Mouse (Mus musculus) right cerebral cortex, postnatal 4 days (tissue): ENCODE measurements around the gene Ptprr.

ENCODE experiments used
- DNase-seq: peaks from one replicate; pipeline ENCODE4 v3.0.0-alpha.2; 2022

Ptprr gene

DNA sequence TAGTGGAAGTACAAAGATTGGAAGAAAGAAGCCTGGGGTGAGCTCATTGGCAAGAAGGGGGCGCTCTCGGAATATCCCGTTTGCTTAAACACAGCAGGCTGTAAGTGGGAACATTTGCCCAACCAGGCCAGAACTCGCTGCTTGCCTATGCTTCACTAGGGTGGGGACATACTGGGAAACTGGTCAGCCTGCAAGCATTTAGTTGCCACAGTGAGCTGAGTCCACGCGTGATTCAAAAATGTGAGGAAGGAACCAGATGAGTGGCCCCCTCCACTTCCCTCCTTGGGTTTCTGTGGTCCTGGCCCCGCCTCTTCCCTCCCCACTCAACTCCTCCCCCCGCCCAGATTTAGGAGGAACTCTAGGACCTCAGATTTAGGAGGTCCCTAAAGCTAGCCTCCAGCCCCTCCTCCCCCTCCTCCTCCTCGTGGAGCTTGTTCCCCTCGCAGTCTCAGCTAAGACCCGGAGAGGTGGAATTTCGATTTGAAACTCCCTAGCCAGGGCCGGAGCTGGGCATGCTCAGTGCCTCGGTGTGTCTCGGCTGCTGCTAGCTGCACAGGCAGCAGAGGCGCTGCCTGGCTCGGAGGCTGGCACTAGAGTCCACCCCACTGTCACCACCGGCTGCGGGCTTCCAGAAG is at the start of gene Ptprr:
Gene Ptprr, plus strand, starts transcription at position 369 of the 635 bp plus-strand sequence.
- DNase-seq, result peak; percentile 79

DNA sequence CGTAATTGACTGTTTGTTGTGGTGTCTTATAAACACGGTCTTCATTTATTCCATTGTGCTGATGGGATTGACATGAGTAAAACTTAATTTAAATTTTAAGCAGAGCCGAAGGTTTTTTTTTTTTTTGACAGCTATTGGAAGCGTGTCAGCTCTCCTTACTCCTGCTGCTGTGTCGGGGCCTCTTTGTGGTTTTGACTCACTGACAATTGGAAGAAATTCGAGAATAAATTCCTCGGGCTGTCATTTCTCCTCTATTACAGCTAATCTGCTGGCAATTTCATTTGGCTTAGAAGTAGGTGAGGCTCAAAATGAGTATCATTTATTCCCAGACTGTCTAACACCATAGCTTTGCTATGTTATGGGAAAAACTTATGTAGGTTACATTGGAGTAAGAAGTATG is 41.7 kb upstream of the Ptprr start:
- DNase-seq, result no peak

DNA sequence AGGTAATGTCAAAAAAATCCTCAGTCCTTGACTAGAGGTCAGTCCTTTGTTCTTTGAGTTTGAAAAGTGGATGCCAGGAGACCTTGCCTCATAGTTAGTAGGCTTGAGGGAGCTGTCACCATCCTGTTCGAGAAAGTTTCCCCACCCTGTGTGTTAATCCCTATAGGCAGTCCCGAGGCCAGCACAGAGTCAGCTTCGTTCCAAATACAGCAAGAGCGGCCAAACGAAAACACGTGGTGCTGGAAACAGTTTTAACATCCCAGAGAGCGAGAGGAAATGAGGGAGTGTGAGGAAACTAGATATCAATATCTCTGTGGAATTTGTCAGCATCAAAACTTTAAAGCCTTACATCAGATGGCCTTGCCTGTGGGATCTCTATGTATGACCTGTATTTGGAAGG is 39.0 kb upstream of the Ptprr start:
- no peak for DNase-seq

DNA sequence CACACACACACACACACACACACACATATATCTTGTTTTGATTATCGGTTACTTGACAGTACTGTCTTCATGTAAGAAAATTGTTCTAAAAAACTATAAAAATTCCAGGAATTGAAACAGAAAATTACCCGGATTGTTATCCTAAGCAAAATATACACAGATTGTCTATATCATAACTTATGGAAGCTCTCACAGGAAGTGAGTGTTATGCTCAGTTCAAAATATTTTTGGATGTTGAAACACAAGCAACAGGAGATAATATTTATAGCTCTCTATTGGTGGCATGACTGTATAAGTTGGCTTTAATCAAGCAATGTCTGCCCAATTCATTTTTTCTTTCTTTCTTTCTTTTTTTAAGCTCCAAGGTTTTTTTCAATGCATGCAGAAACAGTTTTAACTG is 38.0 kb upstream of the Ptprr start:
- DNase-seq, result no peak

DNA sequence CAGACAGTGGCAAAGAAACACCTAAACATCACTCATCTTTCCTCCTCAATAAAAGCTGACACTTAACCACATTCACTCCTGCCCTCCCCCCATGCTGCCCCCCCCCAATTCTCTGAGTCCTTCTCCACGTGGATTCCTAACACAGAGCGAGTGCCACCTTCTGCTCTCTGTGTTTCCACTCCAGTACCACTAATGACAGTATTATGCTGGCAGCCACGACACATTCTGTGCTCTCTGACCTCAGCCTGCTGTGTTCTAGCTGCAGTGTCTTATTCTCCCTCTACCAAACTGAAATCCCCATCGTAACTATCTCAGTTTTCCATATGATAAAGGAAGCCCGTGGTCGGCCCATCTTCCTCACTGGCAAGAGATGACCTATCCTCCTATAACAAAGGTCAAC is 33.7 kb upstream of the Ptprr start:
- no peak for DNase-seq

DNA sequence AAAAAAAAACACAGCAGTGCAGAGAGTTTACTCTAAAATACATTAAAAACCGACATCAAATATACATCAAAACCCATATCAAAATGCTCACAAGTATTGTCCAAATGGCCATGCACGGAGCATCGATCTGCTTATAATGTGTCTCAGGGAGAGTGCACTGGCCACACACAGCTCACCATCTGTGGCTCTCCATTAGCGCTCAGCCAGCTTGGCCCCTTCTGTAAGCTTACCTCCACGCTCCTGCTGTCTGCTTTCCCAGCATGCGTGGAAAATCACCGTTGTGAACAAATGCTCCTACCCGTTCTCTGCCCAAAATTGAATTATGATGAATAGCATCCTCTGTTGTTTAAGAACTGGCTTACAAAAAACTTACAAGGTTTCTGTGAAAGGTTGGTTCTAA is 16.2 kb upstream of the Ptprr start:
- DNase-seq, result no peak

DNA sequence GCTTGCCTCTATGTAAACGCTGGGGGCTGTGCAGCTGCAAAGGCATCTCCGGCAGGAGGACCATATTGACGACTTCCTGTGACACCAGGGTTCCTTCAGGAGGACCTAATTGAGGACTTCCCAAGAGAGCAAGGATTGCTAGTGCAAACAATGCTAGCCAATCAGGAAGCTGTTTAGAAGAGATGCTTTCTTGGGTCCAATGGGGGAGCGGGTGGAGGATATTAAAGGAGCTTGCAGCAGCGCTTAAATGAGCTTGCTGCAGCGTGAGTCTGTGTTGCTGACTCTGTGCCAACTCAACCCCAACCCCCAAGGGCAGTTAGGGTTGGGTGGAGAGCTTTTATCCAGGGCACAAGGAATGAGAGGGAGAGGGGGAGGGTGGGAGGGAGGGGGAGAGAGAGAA is 11.3 kb upstream of the Ptprr start:
- no peak for DNase-seq

DNA sequence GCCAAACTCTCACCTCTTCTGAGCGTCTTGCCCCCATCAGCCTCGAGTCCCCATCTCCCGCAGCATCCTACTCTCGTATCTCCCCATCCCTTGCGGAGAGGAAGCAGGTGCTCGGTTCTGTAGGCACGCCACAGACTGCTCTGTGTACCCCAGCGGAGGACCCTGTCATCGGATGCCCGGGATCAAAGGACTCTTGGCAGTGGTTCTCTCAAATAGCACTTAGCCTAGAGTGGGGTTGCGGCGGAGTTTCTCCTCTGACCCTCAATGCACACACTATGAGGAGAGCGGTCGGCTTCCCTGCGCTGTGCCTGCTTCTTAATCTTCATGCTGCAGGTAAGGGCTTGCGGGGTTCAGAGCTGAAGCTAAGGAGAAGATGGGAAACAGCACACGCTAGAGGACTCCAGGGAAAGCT is 473 bp downstream of the Ptprr start:
- DNase-seq, result no peak

DNA sequence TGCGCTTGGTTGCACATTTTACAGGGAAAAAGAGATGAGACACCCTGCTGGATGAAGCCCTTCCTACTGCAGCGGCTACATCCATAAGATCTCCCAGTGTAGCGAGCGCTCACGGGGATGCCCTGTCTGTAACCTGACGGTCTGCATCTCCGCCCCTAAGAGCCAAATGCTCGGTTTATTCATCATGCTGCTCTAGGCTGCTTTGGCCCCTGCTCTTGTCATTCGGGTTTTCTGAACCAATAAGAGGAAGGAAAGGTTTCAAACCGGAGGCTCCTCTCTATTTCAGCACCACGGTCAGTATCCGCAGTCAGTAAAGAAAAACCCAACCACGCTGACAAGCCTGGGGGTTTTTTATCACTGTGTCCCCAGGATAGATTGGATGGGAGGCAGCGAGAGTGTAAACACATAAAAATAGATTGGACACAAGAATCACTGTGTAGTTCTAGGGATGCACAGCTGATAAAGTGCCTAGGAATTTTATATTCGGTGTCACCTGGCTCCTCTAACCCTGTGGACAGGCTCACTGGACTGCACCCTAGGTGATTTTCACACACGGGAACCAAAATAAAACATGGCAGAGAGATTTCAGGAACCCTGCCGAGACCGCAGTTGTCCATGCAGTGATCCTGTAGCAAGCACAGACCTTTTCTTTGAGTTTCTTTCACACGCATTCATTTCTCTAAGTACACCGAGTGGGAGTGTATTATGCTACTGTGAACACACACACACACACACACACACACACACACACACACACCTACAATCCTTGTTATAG is 1.3 kb downstream of the Ptprr start:
- peak; percentile 42 for DNase-seq

DNA sequence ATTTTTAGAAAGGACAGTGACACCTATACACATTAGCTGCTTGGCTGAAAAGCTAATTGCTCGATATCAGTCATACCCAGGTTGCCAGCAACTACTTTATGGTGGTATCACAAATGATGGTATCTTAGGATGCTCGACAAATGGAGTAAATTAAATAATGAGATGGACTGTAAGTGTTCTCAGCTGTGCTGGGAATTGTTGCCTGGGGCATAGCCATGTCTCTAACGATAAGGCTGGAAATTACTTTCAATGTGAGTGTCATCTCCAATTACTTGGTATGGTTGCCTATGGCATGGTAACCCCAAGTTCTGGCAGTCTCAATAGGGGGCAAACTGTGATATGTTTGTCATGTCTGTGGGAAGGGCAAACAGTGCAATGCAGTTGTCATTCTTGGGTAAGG is 3.1 kb downstream of the Ptprr start:
- DNase-seq, result no peak

DNA sequence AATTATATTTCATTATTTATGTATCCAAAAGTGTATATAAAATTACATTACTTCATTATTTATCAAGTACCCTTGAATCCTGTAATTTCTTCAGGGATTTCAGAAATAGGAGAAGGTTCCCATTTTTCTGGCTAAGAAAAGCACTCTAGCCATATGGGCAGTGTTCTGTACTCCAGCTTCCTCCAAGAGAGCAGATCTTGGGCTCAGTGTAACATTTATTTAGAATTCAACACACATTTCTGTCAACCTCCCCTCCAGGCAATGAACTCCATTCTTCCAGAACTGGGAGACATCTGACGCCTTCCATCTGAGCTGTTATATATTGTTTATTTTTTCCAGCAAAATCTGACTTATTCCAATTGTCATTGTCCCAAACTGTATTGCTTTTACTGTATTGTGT is 20.1 kb downstream of the Ptprr start:
- no peak for DNase-seq

DNA sequence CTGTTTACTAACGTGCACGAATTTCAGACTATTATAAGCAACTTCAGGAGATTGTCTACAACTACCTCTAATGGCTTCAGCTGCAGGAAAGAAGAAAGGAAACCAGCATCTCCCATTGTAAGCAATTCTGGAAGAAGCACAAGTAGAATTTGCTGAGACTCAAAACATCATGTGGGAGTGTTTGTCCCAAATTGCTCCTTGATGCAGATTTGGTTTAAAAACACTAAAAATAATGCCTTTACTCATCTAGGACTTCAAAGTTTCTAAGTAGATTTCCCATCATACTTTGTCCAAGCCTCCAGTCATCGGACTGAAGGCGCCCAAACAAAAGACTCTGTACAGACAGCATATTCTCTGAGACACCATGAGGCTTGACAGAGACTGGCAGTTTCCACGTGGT is 57.9 kb downstream of the Ptprr start:
- no peak for DNase-seq

DNA sequence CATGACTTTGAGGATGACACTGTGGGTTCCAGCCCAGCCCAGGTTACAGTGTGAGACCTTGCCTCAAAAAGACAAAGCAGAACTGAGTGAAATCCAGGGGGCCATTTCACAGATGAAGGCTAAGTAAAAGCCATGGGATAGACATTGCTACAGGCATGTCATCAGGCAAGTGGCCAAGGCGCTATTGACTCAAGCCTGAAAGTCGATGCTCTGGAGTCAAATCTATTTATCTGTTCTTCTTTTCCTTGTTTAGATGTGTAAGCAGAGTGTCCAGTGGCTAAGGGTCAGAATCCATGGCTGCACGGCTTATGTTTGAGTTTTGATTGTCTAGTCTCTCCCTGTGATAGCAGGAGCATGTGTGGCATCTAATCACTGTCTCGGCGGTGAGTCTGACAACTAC is 60.6 kb downstream of the Ptprr start:
- DNase-seq, result no peak

DNA sequence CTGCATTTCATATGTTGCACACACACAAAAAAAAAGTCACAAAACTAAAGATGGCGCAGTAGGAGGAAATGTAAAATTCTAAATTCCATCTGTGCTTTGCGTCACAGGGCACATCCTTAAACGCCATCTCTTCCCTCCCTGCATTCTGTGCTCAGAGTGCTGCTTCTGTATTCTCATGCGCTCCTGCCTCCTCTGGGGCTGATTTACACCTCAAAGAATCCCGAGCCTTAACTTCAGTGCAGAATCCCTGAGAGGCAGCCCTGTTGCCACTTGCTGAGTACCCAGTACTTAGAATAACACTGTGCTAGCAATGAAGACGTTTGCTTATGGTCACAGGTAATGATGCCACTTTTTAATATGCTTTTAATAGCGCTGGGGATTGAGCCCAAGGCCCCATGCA is 61.4 kb downstream of the Ptprr start:
- DNase-seq, result no peak

DNA sequence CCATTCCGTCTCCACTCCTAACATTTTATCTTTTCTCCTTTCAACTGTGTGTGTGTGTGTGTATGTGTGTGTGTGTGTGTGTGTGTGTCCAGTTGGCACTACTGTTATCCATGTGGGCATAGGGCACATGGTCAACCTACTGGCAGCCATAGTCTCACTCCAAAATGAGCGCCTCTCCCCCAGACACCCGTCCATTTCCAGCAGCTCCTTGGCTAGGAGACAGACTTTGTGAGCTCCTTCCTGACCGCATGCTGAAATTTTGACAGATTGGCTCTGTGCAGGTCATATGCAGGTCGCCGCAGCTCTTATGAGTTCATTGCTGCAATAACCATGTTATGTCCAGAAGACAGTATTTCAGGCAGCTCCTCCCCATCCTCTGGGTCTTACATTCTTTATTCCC is 62.8 kb downstream of the Ptprr start:
- DNase-seq, result no peak

DNA sequence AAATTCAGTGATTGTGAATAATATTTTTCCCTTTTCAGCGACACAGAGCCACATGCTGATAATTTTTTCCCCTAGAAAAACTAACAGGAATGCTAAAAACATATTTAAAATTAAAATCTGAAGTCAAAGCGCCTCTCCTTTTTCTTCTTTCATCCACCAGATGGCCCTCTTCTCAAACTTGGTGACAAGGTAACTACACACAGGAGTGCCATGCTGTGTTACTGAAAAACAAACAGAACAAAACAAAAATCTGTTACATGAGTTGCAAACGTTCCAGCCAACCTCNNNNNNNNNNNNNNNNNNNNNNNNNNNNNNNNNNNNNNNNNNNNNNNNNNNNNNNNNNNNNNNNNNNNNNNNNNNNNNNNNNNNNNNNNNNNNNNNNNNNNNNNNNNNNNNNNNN is 66.0 kb downstream of the Ptprr start:
- DNase-seq, result no peak

DNA sequence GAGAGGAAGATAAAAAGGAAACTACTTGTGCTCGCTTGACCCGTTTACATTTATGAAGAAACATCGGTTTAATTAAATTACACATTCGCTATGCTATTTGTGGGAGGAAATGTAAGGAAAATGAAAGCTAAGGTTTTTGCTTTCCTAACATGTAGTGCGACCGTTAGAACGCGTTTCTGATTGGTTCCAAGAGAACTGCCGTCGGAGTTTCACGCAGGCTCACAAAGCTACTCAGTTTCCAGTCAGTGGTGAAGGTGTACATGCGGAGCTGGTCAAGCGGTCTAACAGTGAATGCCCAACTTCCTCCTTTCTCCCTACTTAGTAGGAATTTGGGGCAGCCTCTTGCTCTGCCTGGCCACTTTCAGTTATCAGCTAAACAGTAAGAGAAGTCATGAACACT is 78.5 kb downstream of the Ptprr start:
- no peak for DNase-seq

DNA sequence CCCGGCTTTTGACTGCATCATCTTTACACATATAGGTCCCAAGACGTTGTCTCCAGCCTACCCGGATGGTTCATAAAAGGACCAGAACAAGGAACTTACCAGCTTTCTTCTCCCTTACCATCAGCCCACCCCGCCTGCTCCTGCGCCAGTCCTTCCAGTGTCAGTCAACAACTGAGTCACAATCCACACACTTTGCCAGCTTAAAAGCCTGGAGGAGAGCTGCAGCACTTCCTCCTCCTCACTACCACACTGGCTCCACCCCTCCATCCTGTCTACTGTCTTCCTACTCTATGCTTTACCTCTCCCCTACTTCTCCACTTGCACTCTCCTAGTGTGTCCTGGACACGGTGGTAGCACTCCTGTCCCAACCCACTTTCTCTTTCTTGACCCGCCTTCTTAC is 80.5 kb downstream of the Ptprr start:
- no peak for DNase-seq

DNA sequence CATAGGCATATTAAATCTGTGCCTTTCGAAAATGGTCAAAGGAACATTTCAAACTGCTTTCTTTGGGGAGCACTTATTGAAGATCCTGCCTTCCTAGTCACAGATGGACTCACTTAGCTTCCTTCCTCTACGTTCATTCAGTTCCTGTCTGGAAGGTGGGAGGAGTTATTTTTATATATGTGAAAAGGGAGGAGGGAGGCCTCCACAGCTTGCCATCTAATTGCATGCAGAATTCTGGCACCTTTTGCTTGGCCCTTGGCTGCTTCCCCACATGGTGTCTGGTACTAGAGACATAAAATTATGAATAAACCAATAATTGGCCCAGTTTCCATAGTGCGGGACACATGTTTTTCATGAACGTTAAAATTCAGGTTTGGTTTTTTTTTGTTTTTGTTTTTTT is 90.2 kb downstream of the Ptprr start:
- no peak for DNase-seq

DNA sequence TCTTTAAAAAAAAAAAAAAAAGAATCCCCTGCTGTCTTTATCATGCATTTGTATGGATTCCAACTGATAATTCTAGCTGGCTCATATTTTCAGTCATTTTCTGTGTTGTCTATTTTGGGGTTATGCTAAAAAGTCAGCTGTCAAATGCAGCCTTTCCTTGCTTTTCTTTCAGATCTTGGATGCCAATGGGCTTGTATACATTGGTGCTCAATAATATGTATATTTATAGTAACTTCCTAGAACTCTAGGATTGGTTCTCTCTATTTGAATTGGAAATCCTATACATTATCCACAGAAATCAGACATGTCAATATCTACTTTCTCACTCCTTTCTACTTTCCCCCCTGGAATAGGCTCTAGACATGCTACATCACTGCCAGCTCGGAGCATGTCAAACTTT is 90.7 kb downstream of the Ptprr start:
- no peak for DNase-seq

DNA sequence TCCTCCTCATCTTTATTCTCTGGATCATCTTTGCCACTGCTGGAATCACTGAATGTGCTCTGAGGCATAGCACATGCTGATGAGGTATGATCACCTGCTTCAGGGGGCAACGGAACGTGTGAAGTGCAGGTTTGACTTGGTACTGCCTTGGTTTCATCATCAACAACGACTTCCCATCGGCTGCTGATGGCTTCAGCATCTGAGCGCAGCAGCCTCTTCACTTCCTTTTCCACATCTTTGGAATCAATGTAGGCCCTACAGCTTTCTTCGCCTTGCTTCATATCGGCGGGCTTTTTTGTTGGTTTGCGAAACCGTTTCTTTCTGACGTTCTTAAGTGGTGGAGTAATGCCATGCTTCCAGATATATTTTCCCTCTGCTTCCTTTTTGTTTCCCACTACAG is 94.9 kb downstream of the Ptprr start:
- DNase-seq, result no peak

DNA sequence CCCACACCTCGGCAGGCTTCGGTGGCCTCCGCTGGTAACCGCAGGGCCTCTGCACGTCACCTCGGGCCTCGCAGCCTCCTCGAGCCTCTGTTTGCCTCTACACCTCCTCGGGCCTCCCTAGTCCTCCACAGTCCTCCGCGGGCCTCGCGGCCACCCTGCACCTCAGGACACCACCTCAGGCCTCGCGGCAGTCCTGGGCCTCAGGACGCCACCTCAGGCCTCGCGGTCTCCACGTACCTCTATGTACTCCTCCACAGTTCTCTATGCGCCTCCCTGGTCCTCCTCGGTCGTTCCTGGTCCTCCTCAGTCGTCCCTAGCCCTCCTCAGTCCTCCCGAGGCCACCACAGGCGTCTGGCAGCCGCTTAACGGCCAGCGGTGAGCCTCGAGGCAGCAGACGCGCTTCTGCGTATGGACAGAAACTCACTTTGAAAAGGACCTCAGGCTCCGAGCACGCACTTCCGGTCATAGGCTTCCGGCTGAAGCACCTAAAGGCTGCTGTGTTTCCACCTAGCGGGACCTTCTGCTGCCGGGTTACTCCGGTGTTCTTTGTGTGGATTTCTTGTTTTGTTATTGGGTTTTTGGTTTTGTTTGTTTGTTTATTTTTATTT is 96.0 kb downstream of the Ptprr start, which contains the start of gene 4933416C03Rik:
Gene 4933416C03Rik, minus strand, starts transcription at position 51 of the 608 bp plus-strand sequence.
- DNase-seq, result no peak

DNA sequence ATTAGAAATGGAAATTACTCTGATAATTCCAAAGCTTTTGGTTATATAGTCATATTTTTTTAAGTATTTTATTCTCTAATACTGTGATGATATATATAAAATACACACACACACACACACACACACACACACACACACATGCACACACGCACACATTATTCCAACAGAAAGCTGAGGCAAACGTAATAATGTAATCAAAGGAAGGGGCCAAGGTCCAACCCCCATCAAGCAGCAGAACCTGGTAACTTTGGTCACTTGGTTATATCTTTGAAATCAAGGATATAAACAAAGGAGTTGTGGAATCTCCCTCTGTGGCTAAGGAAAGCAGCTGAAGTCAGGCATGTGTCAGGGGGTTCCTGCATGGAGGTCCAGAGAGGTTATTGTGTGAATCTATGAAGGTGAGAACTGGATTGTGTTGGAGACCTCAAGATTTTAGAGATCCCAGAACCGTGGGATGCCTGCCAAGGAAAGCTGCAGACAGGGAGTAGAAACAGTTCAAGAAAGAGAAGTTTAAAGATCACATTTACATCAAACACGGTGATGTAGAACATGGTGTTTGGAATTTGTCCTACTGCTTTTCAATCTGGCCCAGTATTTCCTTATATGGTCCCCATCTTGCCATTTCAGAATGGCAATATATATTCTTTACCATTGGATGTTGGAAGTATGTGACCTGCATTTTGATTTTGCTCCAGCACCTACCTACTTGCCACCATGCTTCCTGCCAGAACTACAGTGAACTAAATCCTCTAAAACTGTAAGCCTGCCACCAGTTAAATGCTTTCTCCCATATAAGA is 98.1 kb downstream of the Ptprr start:
- no peak for DNase-seq

DNA sequence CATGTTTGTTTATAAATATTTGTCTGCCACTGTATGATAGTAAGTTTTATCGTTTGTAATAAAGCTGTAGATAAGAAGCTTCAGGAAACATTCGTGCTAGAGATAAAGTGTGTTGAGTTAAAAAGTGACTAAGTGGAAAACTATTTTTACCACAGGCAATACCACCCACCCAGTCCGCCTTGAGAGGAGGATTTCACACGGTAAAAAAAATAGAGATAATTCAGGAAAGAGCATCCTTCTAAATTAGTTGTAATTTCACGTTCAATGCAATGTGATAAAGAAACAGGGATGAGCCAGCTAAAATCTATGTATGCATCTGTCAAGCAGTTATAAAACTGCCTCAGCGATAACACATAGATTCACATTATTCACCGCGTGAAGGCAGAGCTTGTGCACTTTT is 99.0 kb downstream of the Ptprr start:
- DNase-seq, result no peak
